Mouse (Mus musculus) heart, embryonic 14.5 days (tissue): ENCODE data around the gene Scgb2a2. TPM values are rescaled to one million over a fixed set of nuclear protein-coding genes. Genes with fewer than 3 reads are reported as not detected.
"Not testable (repeated sequence)": the region's sequence is repeated elsewhere in the genome, so short reads cannot be mapped to it uniquely, and the experiment has no call there.

Experiments
- ATAC-seq: fragments of 200-750 bp; cut with Nextera tagmentation; 2 replicates; pipeline ENCODE4 v1.8.0; 2017; ENCODE audit warnings: low read depth, moderate TSS enrichment; ENCODE audit not compliant: insufficient number of reproducible peaks, insufficient read depth, low FRiP score
- H3K27ac ChIP-seq, 2 experiments: fragments of 200-500 bp in 1 of 2; fragments of 300-500 bp in 1 of 2; sonication (generic) in 1 of 2; replicated peaks in 1 of 2; 2 replicates each; pipeline ENCODE4 v1.5.1; 2012 to 2014; ENCODE audit warnings: low read depth in 2 of 2, low read length in 2 of 2, control low read depth in 1 of 2, mild to moderate bottlenecking in 1 of 2, mixed read lengths in 1 of 2; ENCODE audit not compliant: control insufficient read depth in 1 of 2, insufficient read depth in 1 of 2
- H3K27me3 ChIP-seq: fragments of 300-500 bp; sonication (generic); 2 replicates; pipeline ENCODE4 v1.6.1; 2014; ENCODE audit warnings: mild to moderate bottlenecking, low read length, control low read depth; ENCODE audit not compliant: control insufficient read depth, insufficient read depth
- H3K36me3 ChIP-seq: fragments of 300-500 bp; sonication (generic); 2 replicates; pipeline ENCODE4 v1.6.1; 2014; ENCODE audit warnings: mild to moderate bottlenecking, control low read depth, low read length, mixed read lengths; ENCODE audit not compliant: control insufficient read depth, insufficient read depth
- H3K4me1 ChIP-seq, 2 experiments: fragments of 200-500 bp in 1 of 2; fragments of 300-500 bp in 1 of 2; sonication (generic) in 1 of 2; 2 replicates each; pipeline ENCODE4 v1.6.1; 2012 to 2014; ENCODE audit warnings: low read length in 2 of 2, control low read depth in 1 of 2, mixed read lengths in 1 of 2; ENCODE audit not compliant: control insufficient read depth in 2 of 2, insufficient read depth in 2 of 2
- H3K4me2 ChIP-seq: fragments of 300-500 bp; sonication (generic); 2 replicates; pipeline ENCODE4 v1.6.1; 2014; ENCODE audit warnings: mild to moderate bottlenecking, low read length
- H3K4me3 ChIP-seq, 2 experiments: fragments of 200-500 bp in 1 of 2; fragments of 300-500 bp in 1 of 2; sonication (generic) in 1 of 2; 2 replicates each; pipeline ENCODE4 v1.5.1; 2012 to 2014; ENCODE audit warnings: low read length in 2 of 2, mild to moderate bottlenecking in 2 of 2, control low read depth in 1 of 2, low read depth in 1 of 2, moderate library complexity in 1 of 2; ENCODE audit not compliant: control insufficient read depth in 1 of 2, insufficient read depth in 1 of 2
- H3K9ac ChIP-seq: fragments of 300-500 bp; sonication (generic); 2 replicates; pipeline ENCODE4 v1.6.1; 2014; ENCODE audit warnings: mild to moderate bottlenecking, low read length
- H3K9me3 ChIP-seq: fragments of 300-500 bp; sonication (generic); 2 replicates; pipeline ENCODE4 v1.6.1; 2016; ENCODE audit warnings: low read length, control low read depth; ENCODE audit not compliant: control insufficient read depth
- WGBS: fragments of 180-500 bp; shearing (Covaris S2); extraction: QIAGEN DNeasy Blood & Tissue Kit; methylation state at CpG from one replicate; pipeline ENCODE4 v1.1.7; 2014; 5-methylcytosine and 5-hydroxymethylcytosine counted together
- microRNA-seq: library from miRNA; unstranded; fragments of <30 nt; microRNA quantifications from one replicate; pipeline ENCODE4, GENCODE M21; 2016
- polyA plus RNA-seq: library from polyadenylated mRNA; unstranded; fragments of >200 nt; fragmentation: Nextera tagmentation; extraction: Ambion mirVana; gene quantifications from 2 replicates; pipeline ENCODE4 v1.2.1, GENCODE M21; 2014

The Scgb2a2 gene
- polyA plus RNA-seq, 1 experiment from 2014 or later = not detected

GRCm38 (mm10) chr19:9900696-9901095 lies 53.3 kb downstream of the Scgb2a2 start:
- not testable (repeated sequence) for H3K36me3 ChIP-seq, H3K9ac ChIP-seq, H3K27me3 ChIP-seq, H3K4me3 ChIP-seq, H3K9me3 ChIP-seq, H3K27ac ChIP-seq, H3K4me2 ChIP-seq, ATAC-seq
- H3K4me1 ChIP-seq = peaks cover 7 to 24% of the 10 kb centered on the region in 2 experiments
- 92% methylated on average over 2 of the region's 2 CpGs for WGBS

Small RNAs within 50 kb of the gene (microRNA-seq; reads per million reads assigned to microRNA genes)
- gene Gm22369 = not detected

Other genes starting within 250 kb of the Scgb2a2 start
- 51.7 and 52.2 TPM in 2 replicates for gene Incenp, start 52.0 kb downstream of the Scgb2a2 start, polyA plus RNA-seq
- gene Fth1, start 133.0 kb downstream of the Scgb2a2 start, polyA plus RNA-seq = 1,816 and 1,859 TPM in 2 replicates
- gene Best1, start 154.1 kb downstream of the Scgb2a2 start, polyA plus RNA-seq = 0.24 and 0.40 TPM in 2 replicates
- 27.6 and 27.7 TPM in 2 replicates for gene Rab3il1, start 154.1 kb downstream of the Scgb2a2 start, polyA plus RNA-seq
- 25.3 and 32.5 TPM in 2 replicates for gene Fads3, start 194.0 kb downstream of the Scgb2a2 start, polyA plus RNA-seq